Mouse (Mus musculus): ENCODE measurements around the gene Acin1. TPM values are rescaled to one million over a fixed set of nuclear protein-coding genes. Genes with fewer than 3 reads are reported as not detected.

The Acin1 gene
- polyA plus RNA-seq, 1 experiment from 2014 or later: 116 TPM

GRCm38 (mm10) chr14:54641305-54641969, 45.3 kb downstream of the Acin1 start, which contains the start of gene Cdh24:
Gene Cdh24 (minus strand): TSS chr14:54641364.
- H3K27me3 ChIP-seq (ENCODE audit: control insufficient read depth, insufficient read depth, low read depth, low read length): no peaks in the 10 kb centered on the region
- H3K27ac ChIP-seq (ENCODE audit: low read length): 0 out of 2 replicates have a peak within 1 kb of the TSS, but pooled peaks have one; percentile 41
- H3K36me3 ChIP-seq (ENCODE audit: control insufficient read depth, insufficient read depth, low read length): peaks cover 33% of the 10 kb centered on the region
- WGBS: under 1% methylated on average over 43 of the region's 52 CpGs
- peak within 1 kb of the TSS; percentile 75 for H3K9ac ChIP-seq (ENCODE audit: low read length)
- H3K4me3 ChIP-seq (ENCODE audit: low read length): peak within 1 kb of the TSS; percentile 58
- peak within 1 kb of the TSS; percentile 84 for H3K4me2 ChIP-seq (ENCODE audit: low read depth, low read length)
- ATAC-seq (ENCODE audit: low read depth): peak; percentile 96
- no peaks in the 10 kb centered on the region for H3K9me3 ChIP-seq (ENCODE audit: control insufficient read depth, low read length)
- H3K4me1 ChIP-seq (replicated peaks; ENCODE audit: control insufficient read depth, insufficient read depth, low read length): peaks cover 6% of the 10 kb centered on the region

GRCm38 (mm10) chr14:54640946-54641304, 45.8 kb downstream of the Acin1 start, which contains the start of gene Gm17606:
Gene Gm17606 (plus strand): TSS chr14:54640952.
- H3K36me3 ChIP-seq (ENCODE audit: control insufficient read depth, insufficient read depth, low read length): peaks cover 28% of the 10 kb centered on the region
- peak within 1 kb of the TSS; percentile 58 for H3K4me3 ChIP-seq (ENCODE audit: low read length)
- ATAC-seq (ENCODE audit: low read depth): no peak; the same call in 1 of the 2 replicates
- peaks cover 6% of the 10 kb centered on the region; the same call in 1 of the 2 replicates for H3K4me1 ChIP-seq (replicated peaks; ENCODE audit: control insufficient read depth, insufficient read depth, low read length)
- peak within 1 kb of the TSS; percentile 75 for H3K9ac ChIP-seq (ENCODE audit: low read length)
- WGBS: 1% methylated on average over 27 of the region's 28 CpGs
- H3K27ac ChIP-seq (ENCODE audit: low read length): 0 out of 2 replicates have a peak within 1 kb of the TSS, but pooled peaks have one; percentile 41
- no peaks in the 10 kb centered on the region for H3K9me3 ChIP-seq (ENCODE audit: control insufficient read depth, low read length)
- H3K27me3 ChIP-seq (ENCODE audit: control insufficient read depth, insufficient read depth, low read depth, low read length): no peaks in the 10 kb centered on the region
- peak within 1 kb of the TSS; percentile 84 for H3K4me2 ChIP-seq (ENCODE audit: low read depth, low read length)

GRCm38 (mm10) chr14:54640121-54640520, 46.6 kb downstream of the Acin1 start:
- ATAC-seq (ENCODE audit: low read depth): no peak
- Histone ChIP-seq H3K4me1 (replicated peaks; ENCODE audit: control insufficient read depth, insufficient read depth, low read length) (peaks cover 6% of the 10 kb centered on the region; the same call in 1 of the 2 replicates), H3K9me3 (ENCODE audit: control insufficient read depth, low read length) (no peaks in the 10 kb centered on the region), H3K36me3 (ENCODE audit: control insufficient read depth, insufficient read depth, low read length) (peaks cover 20% of the 10 kb centered on the region), H3K4me2 (ENCODE audit: low read depth, low read length) (peak overlapping the region; percentile 84), H3K9ac (ENCODE audit: low read length) (peak overlapping the region; percentile 26; the same call in 1 of the 2 replicates), H3K27ac (ENCODE audit: low read length) (no peak overlapping the region), H3K27me3 (ENCODE audit: control insufficient read depth, insufficient read depth, low read depth, low read length) (no peaks in the 10 kb centered on the region), H3K4me3 (ENCODE audit: low read length) (0 out of 2 replicates have a peak overlapping the region, but pooled peaks have one; percentile 0)
- 27% methylated on average over 4 of the region's 4 CpGs for WGBS

GRCm38 (mm10) chr14:54638210-54638609, 48.5 kb downstream of the Acin1 start:
- Histone ChIP-seq H3K4me1 (replicated peaks; ENCODE audit: control insufficient read depth, insufficient read depth, low read length) (peaks cover 6% of the 10 kb centered on the region; the same call in 1 of the 2 replicates), H3K27ac (ENCODE audit: low read length) (no peak overlapping the region), H3K9ac (ENCODE audit: low read length) (no peak overlapping the region), H3K4me2 (ENCODE audit: low read depth, low read length) (no peak overlapping the region), H3K4me3 (ENCODE audit: low read length) (no peak overlapping the region), H3K27me3 (ENCODE audit: control insufficient read depth, insufficient read depth, low read depth, low read length) (no peaks in the 10 kb centered on the region), H3K36me3 (ENCODE audit: control insufficient read depth, insufficient read depth, low read length) (peaks cover 4% of the 10 kb centered on the region; the same call in 1 of the 2 replicates), H3K9me3 (ENCODE audit: control insufficient read depth, low read length) (no peaks in the 10 kb centered on the region)
- WGBS: 60% methylated on average over 5 of the region's 5 CpGs
- no peak for ATAC-seq (ENCODE audit: low read depth)

- no peak overlapping the region for H3K4me3 ChIP-seq (ENCODE audit: low read length)
- no peak overlapping the region for H3K9ac ChIP-seq (ENCODE audit: low read length)
- no peak overlapping the region for H3K4me2 ChIP-seq (ENCODE audit: low read depth, low read length)
- no peak for ATAC-seq (ENCODE audit: low read depth)
- H3K4me1 ChIP-seq (replicated peaks; ENCODE audit: control insufficient read depth, insufficient read depth, low read length): peaks cover 6% of the 10 kb centered on the region; the same call in 1 of the 2 replicates
- H3K36me3 ChIP-seq (ENCODE audit: control insufficient read depth, insufficient read depth, low read length): peaks cover 11% of the 10 kb centered on the region
- H3K9me3 ChIP-seq (ENCODE audit: control insufficient read depth, low read length): no peaks in the 10 kb centered on the region
- WGBS: 52% methylated on average over 8 of the region's 8 CpGs
- H3K27ac ChIP-seq (ENCODE audit: low read length): no peak overlapping the region
- no peaks in the 10 kb centered on the region for H3K27me3 ChIP-seq (ENCODE audit: control insufficient read depth, insufficient read depth, low read depth, low read length)
These were observed 49.8 kb downstream of the Acin1 start for GRCm38 (mm10) chr14:54636954-54637353.

- no peak overlapping the region for H3K4me2 ChIP-seq (ENCODE audit: low read depth, low read length)
- H3K27ac ChIP-seq (ENCODE audit: low read length): no peak overlapping the region
- H3K9me3 ChIP-seq (ENCODE audit: control insufficient read depth, low read length): no peaks in the 10 kb centered on the region
- peaks cover 13% of the 10 kb centered on the region for H3K36me3 ChIP-seq (ENCODE audit: control insufficient read depth, insufficient read depth, low read length)
- no peak overlapping the region for H3K4me3 ChIP-seq (ENCODE audit: low read length)
- H3K27me3 ChIP-seq (ENCODE audit: control insufficient read depth, insufficient read depth, low read depth, low read length): no peaks in the 10 kb centered on the region
- ATAC-seq (ENCODE audit: low read depth): no peak; the same call in 1 of the 2 replicates
- WGBS: 66% methylated on average over 4 of the region's 4 CpGs
- no peak overlapping the region for H3K9ac ChIP-seq (ENCODE audit: low read length)
- H3K4me1 ChIP-seq (replicated peaks; ENCODE audit: control insufficient read depth, insufficient read depth, low read length): no peaks in the 10 kb centered on the region
These were observed 52.5 kb downstream of the Acin1 start for GRCm38 (mm10) chr14:54634182-54634581.

GRCm38 (mm10) chr14:54632252-54632651, 54.5 kb downstream of the Acin1 start:
- WGBS: 90% methylated on average over 27 of the region's 37 CpGs

GRCm38 (mm10) chr14:54631240-54631599, 55.5 kb downstream of the Acin1 start:
- H3K4me1 ChIP-seq (replicated peaks; ENCODE audit: control insufficient read depth, insufficient read depth, low read length): no peaks in the 10 kb centered on the region
- H3K9me3 ChIP-seq (ENCODE audit: control insufficient read depth, low read length): no peaks in the 10 kb centered on the region
- no peak overlapping the region for H3K27ac ChIP-seq (ENCODE audit: low read length)
- no peak overlapping the region for H3K4me2 ChIP-seq (ENCODE audit: low read depth, low read length)
- H3K4me3 ChIP-seq (ENCODE audit: low read length): no peak overlapping the region
- 53% methylated on average over 4 of the region's 4 CpGs for WGBS
- H3K9ac ChIP-seq (ENCODE audit: low read length): no peak overlapping the region
- no peaks in the 10 kb centered on the region for H3K27me3 ChIP-seq (ENCODE audit: control insufficient read depth, insufficient read depth, low read depth, low read length)
- H3K36me3 ChIP-seq (ENCODE audit: control insufficient read depth, insufficient read depth, low read length): peaks cover 13% of the 10 kb centered on the region
- ATAC-seq (ENCODE audit: low read depth): no peak

More at GRCm38 (mm10) chr14:54632252-54632651, 54.5 kb downstream of the Acin1 start:
- H3K36me3 ChIP-seq (ENCODE audit: control insufficient read depth, insufficient read depth, low read length): peaks cover 13% of the 10 kb centered on the region
- no peak overlapping the region for H3K9ac ChIP-seq (ENCODE audit: low read length)
- H3K9me3 ChIP-seq (ENCODE audit: control insufficient read depth, low read length): no peaks in the 10 kb centered on the region
- H3K4me2 ChIP-seq (ENCODE audit: low read depth, low read length): no peak overlapping the region
- no peak for ATAC-seq (ENCODE audit: low read depth)
- H3K4me3 ChIP-seq (ENCODE audit: low read length): no peak overlapping the region
- no peaks in the 10 kb centered on the region for H3K27me3 ChIP-seq (ENCODE audit: control insufficient read depth, insufficient read depth, low read depth, low read length)
- no peak overlapping the region for H3K27ac ChIP-seq (ENCODE audit: low read length)
- H3K4me1 ChIP-seq (replicated peaks; ENCODE audit: control insufficient read depth, insufficient read depth, low read length): no peaks in the 10 kb centered on the region

GRCm38 (mm10) chr14:54630583-54631239, 56.0 kb downstream of the Acin1 start:
- no peak for ATAC-seq (ENCODE audit: low read depth)
- no peak overlapping the region for H3K27ac ChIP-seq (ENCODE audit: low read length)
- 73% methylated on average over 11 of the region's 11 CpGs for WGBS
- no peak overlapping the region for H3K4me3 ChIP-seq (ENCODE audit: low read length)
- no peak overlapping the region for H3K4me2 ChIP-seq (ENCODE audit: low read depth, low read length)
- H3K9me3 ChIP-seq (ENCODE audit: control insufficient read depth, low read length): no peaks in the 10 kb centered on the region
- H3K4me1 ChIP-seq (replicated peaks; ENCODE audit: control insufficient read depth, insufficient read depth, low read length): no peaks in the 10 kb centered on the region
- no peak overlapping the region for H3K9ac ChIP-seq (ENCODE audit: low read length)
- H3K27me3 ChIP-seq (ENCODE audit: control insufficient read depth, insufficient read depth, low read depth, low read length): no peaks in the 10 kb centered on the region
- H3K36me3 ChIP-seq (ENCODE audit: control insufficient read depth, insufficient read depth, low read length): peaks cover 13% of the 10 kb centered on the region

All from lung, embryonic 16.5 days (tissue).